Mouse (Mus musculus) MEL (cell line): ENCODE results near the gene Lat2. TPM values are rescaled to one million over a fixed set of nuclear protein-coding genes. Genes with fewer than 3 reads are reported as not detected.

Source experiments
- DNase-seq: peaks from one replicate; pipeline ENCODE4 v3.0.0; 2011; ENCODE audit warnings: low read depth, low spot score
- H3K27ac ChIP-seq: 2 replicates; pipeline ENCODE4 v1.5.1; 2012; ENCODE audit warnings: low read depth, mild to moderate bottlenecking, control low read depth, low read length, moderate library complexity; ENCODE audit not compliant: control insufficient read depth
- H3K27me3 ChIP-seq, 2 experiments: fragments of 150-350 bp in 1 of 2; sonication (generic) in 1 of 2; 2 replicates each; pipeline ENCODE4 v1.6.1; 2012; ENCODE audit warnings: low read length in 2 of 2, mild to moderate bottlenecking in 2 of 2, improper control_type of control experiment in 1 of 2, moderate library complexity in 1 of 2; ENCODE audit not compliant: insufficient read depth in 2 of 2, control insufficient read depth in 1 of 2
- H3K36me3 ChIP-seq, 2 experiments: 2 replicates each; pipeline ENCODE4 v1.6.1; 2012 to 2014; ENCODE audit warnings: low read length in 2 of 2, improper control_type of control experiment in 1 of 2, inconsistent platforms in 1 of 2, mild to moderate bottlenecking in 1 of 2; ENCODE audit not compliant: insufficient read depth in 2 of 2, control insufficient read depth in 1 of 2
- H3K4me1 ChIP-seq, 2 experiments: fragments of 150-350 bp in 1 of 2; sonication (generic) in 1 of 2; 2 replicates each; pipeline ENCODE4 v1.6.1; 2012; ENCODE audit warnings: low read length in 2 of 2, improper control_type of control experiment in 1 of 2, mild to moderate bottlenecking in 1 of 2; ENCODE audit not compliant: insufficient read depth in 2 of 2, control insufficient read depth in 1 of 2
- H3K4me3 ChIP-seq, 2 experiments: fragments of 150-350 bp in 1 of 2; sonication (generic) in 1 of 2; 2 replicates each; pipeline ENCODE4 v1.5.1; 2012; ENCODE audit warnings: low read depth in 2 of 2, low read length in 2 of 2, mild to moderate bottlenecking in 2 of 2, moderate library complexity in 2 of 2, control low read depth in 1 of 2, improper control_type of control experiment in 1 of 2; ENCODE audit not compliant: control insufficient read depth in 1 of 2, insufficient read depth in 1 of 2
- H3K79me2 ChIP-seq: 2 replicates; pipeline ENCODE4 v1.6.1; 2012; ENCODE audit warnings: mild to moderate bottlenecking, low read length, moderate library complexity; ENCODE audit not compliant: control insufficient read depth, poor library complexity, insufficient read depth
- H3K9ac ChIP-seq: 2 replicates; pipeline ENCODE4 v1.6.1; 2012; ENCODE audit warnings: low read depth, mild to moderate bottlenecking, control low read depth, low read length, moderate library complexity; ENCODE audit not compliant: control insufficient read depth, poor library complexity, severe bottlenecking
- H3K9me3 ChIP-seq: fragments of 150-350 bp; sonication (generic); replicated peaks from 2 replicates; pipeline ENCODE4 v1.6.1; 2012; ENCODE audit warnings: mild to moderate bottlenecking, low read length, improper control_type of control experiment, moderate library complexity; ENCODE audit not compliant: insufficient read depth
- BHLHE40 ChIP-seq: IDR thresholded peaks from 2 replicates; pipeline ENCODE4 v1.6.1; 2012; ENCODE audit warnings: low read depth, mild to moderate bottlenecking, inconsistent platforms, low read length, improper control_type of control experiment, borderline replicate concordance
- CHD1 ChIP-seq: IDR thresholded peaks from 2 replicates; pipeline ENCODE4 v1.6.1; 2012; ENCODE audit warnings: low read depth, mild to moderate bottlenecking, inconsistent platforms, low read length, improper control_type of control experiment
- CHD2 ChIP-seq: IDR thresholded peaks from 2 replicates; pipeline ENCODE4 v1.6.1; 2011; ENCODE audit warnings: low read length, improper control_type of control experiment
- E2F4 ChIP-seq: IDR thresholded peaks from 2 replicates; pipeline ENCODE4 v1.6.1; 2011; ENCODE audit warnings: low read depth, low read length, improper control_type of control experiment, borderline replicate concordance
- GABPA ChIP-seq: IDR thresholded peaks from 2 replicates; pipeline ENCODE4 v1.6.1; 2012; ENCODE audit warnings: low read depth, mild to moderate bottlenecking, inconsistent platforms, low read length, improper control_type of control experiment, moderate library complexity
- GATA1 ChIP-seq: IDR thresholded peaks from 2 replicates; pipeline ENCODE4 v1.6.1; 2011; ENCODE audit warnings: low read depth, low read length, improper control_type of control experiment
- JUND ChIP-seq: IDR thresholded peaks from 2 replicates; pipeline ENCODE4 v1.6.1; 2011; ENCODE audit warnings: low read depth, mild to moderate bottlenecking, improper control_type of control experiment, low read length
- KAT2A ChIP-seq: conservative IDR thresholded peaks from 2 replicates; pipeline ENCODE4 v1.6.1; 2012; ENCODE audit warnings: low read depth, low read length, improper control_type of control experiment, inconsistent platforms
- MAFK ChIP-seq: IDR thresholded peaks from 2 replicates; pipeline ENCODE4 v1.6.1; 2011; ENCODE audit warnings: low read depth, mild to moderate bottlenecking, low read length, improper control_type of control experiment, borderline replicate concordance
- MAX ChIP-seq: IDR thresholded peaks from 2 replicates; pipeline ENCODE4 v1.6.1; 2011; ENCODE audit warnings: low read length, improper control_type of control experiment
- MAZ ChIP-seq: IDR thresholded peaks from 2 replicates; pipeline ENCODE4 v1.6.1; 2012; ENCODE audit warnings: low read depth, mild to moderate bottlenecking, inconsistent platforms, low read length, improper control_type of control experiment
- MEF2A ChIP-seq: IDR thresholded peaks from 2 replicates; pipeline ENCODE4 v1.6.1; 2014; ENCODE audit warnings: low read depth, mild to moderate bottlenecking, inconsistent platforms, low read length, improper control_type of control experiment; ENCODE audit not compliant: poor library complexity, insufficient replicate concordance, severe bottlenecking; ENCODE audit errors: extremely low read depth
- MYB ChIP-seq: IDR thresholded peaks from 2 replicates; pipeline ENCODE4 v1.6.1; 2011; ENCODE audit warnings: mild to moderate bottlenecking, low read depth, low read length, improper control_type of control experiment
- NRF1 ChIP-seq: IDR thresholded peaks from 2 replicates; pipeline ENCODE4 v1.6.1; 2014; ENCODE audit warnings: low read depth, mild to moderate bottlenecking, inconsistent platforms, low read length, improper control_type of control experiment, moderate library complexity; ENCODE audit not compliant: poor library complexity, insufficient read depth, severe bottlenecking
- POLR2A ChIP-seq, 2 experiments: IDR thresholded peaks; 2 replicates each; pipeline ENCODE4 v1.6.1; 2011 to 2012; ENCODE audit warnings: low read length in 2 of 2, mild to moderate bottlenecking in 2 of 2, control low read depth in 1 of 2, improper control_type of control experiment in 1 of 2, low read depth in 1 of 2, moderate library complexity in 1 of 2; ENCODE audit not compliant: control insufficient read depth in 1 of 2, insufficient read depth in 1 of 2, poor library complexity in 1 of 2
- POLR2AphosphoS2 ChIP-seq: IDR thresholded peaks from 2 replicates; pipeline ENCODE4 v1.6.1; 2011; ENCODE audit warnings: low read length, improper control_type of control experiment
- RCOR1 ChIP-seq: IDR thresholded peaks from 2 replicates; pipeline ENCODE4 v1.6.1; 2012; ENCODE audit warnings: low read depth, mild to moderate bottlenecking, inconsistent platforms, low read length, improper control_type of control experiment
- TAL1 ChIP-seq: IDR thresholded peaks from 2 replicates; pipeline ENCODE4 v1.6.1; 2012; ENCODE audit warnings: mild to moderate bottlenecking, inconsistent platforms, low read length, moderate library complexity, mixed read lengths
- ZKSCAN1 ChIP-seq: IDR thresholded peaks from 2 replicates; pipeline ENCODE4 v1.6.1; 2012; ENCODE audit warnings: low read depth, mild to moderate bottlenecking, inconsistent platforms, low read length, improper control_type of control experiment, moderate library complexity
- ZNF384 ChIP-seq: IDR thresholded peaks from 2 replicates; pipeline ENCODE4 v1.6.1; 2012; ENCODE audit warnings: low read depth, mild to moderate bottlenecking, inconsistent platforms, low read length, improper control_type of control experiment
- polyA plus RNA-seq, 2 experiments: library from polyadenylated mRNA; stranded (reverse) in 1 of 2; unstranded in 1 of 2; fragments of >175 nt in 1 of 2; fragments of >200 nt in 1 of 2; gene quantifications; 2 replicates each; pipeline versions ENCODE4 v1.2.1 to v1.2.4; 2012; ENCODE audit warnings: low replicate concordance in 2 of 2, low read depth in 1 of 2; ENCODE audit not compliant: insufficient read length in 2 of 2, insufficient read depth in 1 of 2, missing spikeins in 1 of 2
- total RNA-seq: library from RNA; depleted of rRNA; stranded (reverse); fragments of 300-350 nt; gene quantifications from 2 replicates; pipeline ENCODE4 v1.2.3, GENCODE M21; 2012

Gene Lat2
- total and polyA plus RNA-seq, 3 experiments, result 0.79 to 0.92 TPM; not detected in 1

GRCm38 (mm10) chr5:134567445-134567844, 47.4 kb downstream of the Lat2 start:
- H3K36me3 ChIP-seq, result peaks cover 0 to 6% of the 10 kb centered on the region in 2 experiments; a peak in 2 of 4 replicates
- H3K9ac ChIP-seq, result no peak overlapping the region
- H3K27me3 ChIP-seq, result no peaks in the 10 kb centered on the region
- DNase-seq, result no peak
- no peak for TF ChIP-seq CHD1
- no peak for TF ChIP-seq ZKSCAN1
- TF ChIP-seq POLR2AphosphoS2, result no peak
- peaks cover 4 to 8% of the 10 kb centered on the region in 2 experiments; a peak in 3 of 4 replicates for H3K4me1 ChIP-seq
- no peak overlapping the region for H3K27ac ChIP-seq
- H3K9me3 ChIP-seq, result no peaks in the 10 kb centered on the region
- H3K4me3 ChIP-seq, result no peak overlapping the region
- no peaks in the 10 kb centered on the region for H3K79me2 ChIP-seq

GRCm38 (mm10) chr5:134565696-134566095, 49.1 kb downstream of the Lat2 start:
- peak; percentile 56; the same call in 1 of the 2 replicates for TF ChIP-seq MEF2A
- no peak for TF ChIP-seq MAFK
- TF ChIP-seq, all 39 proteins: peak for 1
- H3K36me3 ChIP-seq, result peaks cover 0 to 4% of the 10 kb centered on the region in 2 experiments; a peak in 2 of 4 replicates
- H3K9me3 ChIP-seq, result no peaks in the 10 kb centered on the region
- H3K4me3 ChIP-seq, result no peak overlapping the region
- H3K9ac ChIP-seq, result no peak overlapping the region
- no peaks in the 10 kb centered on the region for H3K79me2 ChIP-seq
- peaks cover 4 to 5% of the 10 kb centered on the region in 2 experiments; a peak in 3 of 4 replicates for H3K4me1 ChIP-seq
- H3K27ac ChIP-seq, result no peak overlapping the region
- DNase-seq, result no peak
- no peaks in the 10 kb centered on the region for H3K27me3 ChIP-seq

GRCm38 (mm10) chr5:134564272-134564671, 50.6 kb downstream of the Lat2 start:
- H3K9me3 ChIP-seq, result no peaks in the 10 kb centered on the region
- DNase-seq, result no peak
- no peak overlapping the region for H3K9ac ChIP-seq
- H3K4me1 ChIP-seq, result peaks cover 8 to 12% of the 10 kb centered on the region in 2 experiments
- H3K36me3 ChIP-seq, result peaks cover 0 to 4% of the 10 kb centered on the region in 2 experiments; a peak in 2 of 4 replicates
- no peak for TF ChIP-seq GABPA
- peak; percentile 81 for TF ChIP-seq MAFK
- H3K4me3 ChIP-seq, result no peak overlapping the region
- H3K27me3 ChIP-seq, result no peaks in the 10 kb centered on the region
- H3K27ac ChIP-seq, result no peak overlapping the region
- H3K79me2 ChIP-seq, result no peaks in the 10 kb centered on the region

- peaks cover 0 to 4% of the 10 kb centered on the region in 2 experiments; a peak in 2 of 4 replicates for H3K36me3 ChIP-seq
- peaks cover 8 to 20% of the 10 kb centered on the region in 2 experiments for H3K4me1 ChIP-seq
- peak overlapping the region; percentile 34 to 54 for H3K4me3 ChIP-seq
- no peaks in the 10 kb centered on the region for H3K79me2 ChIP-seq
- no peaks in the 10 kb centered on the region for H3K9me3 ChIP-seq
- no peaks in the 10 kb centered on the region for H3K27me3 ChIP-seq
- DNase-seq, result peak; percentile 79
- H3K9ac ChIP-seq, result peak overlapping the region; percentile 46
- peak overlapping the region; percentile 60 for H3K27ac ChIP-seq
- TF ChIP-seq NRF1 (no peak), POLR2A (IDR thresholded peaks at IDR 0.05; ENCODE audit: control insufficient read depth in 1 of 2, insufficient read depth in 1 of 2, low read depth in 1 of 2, low read length in 2 of 2, poor library complexity in 1 of 2) (peak in 1 of 2 experiments; percentile 56; a peak in 1 of 4 replicates), MYB (no peak), GATA1 (peak; percentile 47; the same call in 1 of the 2 replicates), JUND (no peak), MAX (no peak), E2F4 (no peak), RCOR1 (no peak), CHD2 (no peak), ZNF384 (no peak), TAL1 (no peak), KAT2A (no peak), BHLHE40 (no peak), MAZ (no peak)
These were observed 54.2 kb downstream of the Lat2 start for GRCm38 (mm10) chr5:134560450-134561171.
